Mouse (Mus musculus) MN1 (cell line): ENCODE data around the gene Ccdc28a.
A peak's percentile ranks its signal among the peaks of the same experiment; 100 is the strongest.

Experiments
- DNase-seq: peaks from one replicate; pipeline ENCODE4 v3.0.0-alpha.2; 2016; ENCODE audit warnings: low spot score

Gene Ccdc28a

DNA sequence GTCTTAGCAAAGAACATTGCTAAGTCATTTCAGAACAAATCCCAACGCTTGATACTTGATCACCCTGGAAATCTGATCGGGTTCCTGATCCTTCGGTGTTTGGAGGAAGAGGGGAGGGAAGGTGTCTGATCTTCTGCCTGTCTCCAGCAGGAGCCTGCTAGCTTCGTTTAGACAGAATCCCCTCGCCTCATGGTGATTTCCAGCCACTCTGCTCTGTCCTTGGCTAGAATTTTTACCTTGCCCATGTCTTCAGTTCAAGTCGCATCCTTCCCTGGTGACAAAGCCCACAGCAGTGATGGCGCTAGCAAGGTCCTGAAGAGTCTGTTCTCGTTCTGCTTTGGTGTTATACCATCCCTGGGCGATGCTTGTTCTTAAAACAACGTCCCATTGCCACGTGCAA lies 40.6 kb downstream of the Ccdc28a start:
- no peak for DNase-seq

DNA sequence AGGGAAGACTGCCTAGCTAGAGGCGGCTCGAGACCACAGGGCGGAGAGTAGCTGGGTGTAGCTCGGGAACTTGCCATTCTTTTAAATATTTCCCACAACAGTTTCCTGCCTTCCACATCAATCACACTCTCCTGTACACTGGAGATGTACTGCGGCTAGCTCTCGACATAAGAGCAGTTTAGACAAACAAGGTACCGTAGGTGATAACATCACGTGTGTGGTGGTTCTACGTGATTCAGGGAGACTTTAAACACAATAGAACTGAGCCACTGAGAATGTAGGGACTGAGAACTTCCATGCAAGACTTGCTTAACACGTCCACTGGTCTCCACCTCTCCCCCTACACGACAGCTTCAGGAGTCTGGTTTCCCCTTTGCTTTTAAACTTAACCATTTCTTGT lies 41.6 kb downstream of the Ccdc28a start:
- DNase-seq = no peak

DNA sequence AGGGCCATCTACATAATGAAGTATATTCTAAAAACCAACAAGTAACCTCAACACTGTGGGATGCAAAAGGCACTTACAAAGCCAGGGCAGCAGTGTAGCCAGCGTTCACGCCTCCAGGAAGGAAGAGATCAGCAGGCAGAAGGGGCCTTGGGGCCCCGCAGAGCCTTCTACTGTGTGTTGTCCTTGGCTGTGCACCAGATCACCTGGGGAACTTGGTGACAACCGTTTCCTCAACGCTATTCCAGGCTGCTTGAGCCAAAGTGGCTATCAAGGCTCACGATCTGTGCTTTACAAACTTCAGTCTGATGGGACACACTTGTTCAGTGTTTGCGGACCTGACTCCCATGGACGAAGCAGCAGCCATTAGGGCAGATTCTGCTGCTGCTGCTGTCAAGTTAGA lies 43.1 kb downstream of the Ccdc28a start:
- DNase-seq = no peak

DNA sequence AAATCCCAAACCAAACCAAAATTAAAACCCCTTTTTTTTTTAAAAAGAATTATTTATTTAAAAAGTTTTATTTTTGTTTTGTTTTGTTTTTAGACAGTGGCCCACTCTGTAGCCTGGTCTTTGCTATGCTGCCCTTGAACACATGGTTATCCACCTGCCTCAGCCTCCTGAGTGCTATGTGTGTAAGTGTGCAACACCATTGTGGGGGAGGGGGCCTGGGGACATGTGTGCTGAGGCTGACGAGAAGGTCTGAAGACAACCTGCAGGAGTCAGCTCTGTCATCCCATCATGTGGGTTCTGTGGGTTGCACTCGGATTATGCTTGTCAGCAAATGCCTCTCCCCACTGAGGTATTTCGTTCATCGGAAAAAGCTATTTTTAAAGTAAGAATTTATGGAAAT lies 45.3 kb downstream of the Ccdc28a start:
- no peak for DNase-seq

DNA sequence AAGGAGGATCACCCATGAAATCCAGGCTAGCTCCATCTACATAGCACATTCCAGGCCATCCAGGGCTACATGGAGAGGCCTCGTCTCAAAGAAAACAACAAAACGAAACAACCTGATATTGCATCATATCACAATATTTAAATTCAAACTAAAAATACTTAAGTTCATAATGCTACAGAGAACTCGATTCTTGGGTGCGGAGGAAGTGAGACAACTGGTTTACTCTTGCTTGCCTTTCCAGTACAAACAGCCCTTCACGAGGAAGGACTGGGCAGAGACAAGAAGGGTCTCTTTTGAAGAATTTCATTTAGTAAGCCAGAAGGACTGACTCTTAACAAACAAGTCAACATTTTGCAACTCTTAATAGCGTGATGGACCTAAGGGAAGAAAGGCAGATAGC lies 46.2 kb downstream of the Ccdc28a start:
- DNase-seq = no peak

- peak; percentile 46 for DNase-seq
Observed at GRCm38 (mm10) chr10:18182246-18182645, 52.6 kb downstream of the Ccdc28a start.

- no peak for DNase-seq
Observed at GRCm38 (mm10) chr10:18177304-18177703, 57.5 kb downstream of the Ccdc28a start.

GRCm38 (mm10) chr10:18176722-18177121 lies 58.1 kb downstream of the Ccdc28a start:
- DNase-seq = no peak

DNA sequence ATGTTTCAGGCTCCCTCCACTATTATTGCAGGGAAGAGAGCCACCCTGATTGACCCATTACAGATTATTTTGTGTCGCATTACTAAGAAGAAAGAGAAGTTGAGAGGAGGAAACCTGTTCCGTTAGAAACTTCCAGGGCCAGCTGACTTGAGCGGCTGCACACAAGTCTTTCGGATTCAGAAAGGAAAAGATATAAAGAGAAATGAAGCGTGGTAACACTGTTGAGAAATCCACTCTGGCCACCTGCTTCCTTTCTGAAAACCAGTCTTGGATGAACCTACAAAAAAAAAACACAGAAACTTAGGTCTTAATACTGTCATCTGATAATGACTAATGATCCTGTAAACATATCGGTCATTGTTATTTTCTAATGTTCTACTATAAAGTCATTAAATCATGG lies 59.7 kb downstream of the Ccdc28a start:
- no peak for DNase-seq
